Mouse (Mus musculus) forebrain, postnatal 0 days (tissue): Measurements from ENCODE around the gene Il1r1. TPM values are rescaled to one million over a fixed set of nuclear protein-coding genes. Genes with fewer than 3 reads are reported as not detected.
A peak's percentile ranks its signal among the peaks of the same experiment; 100 is the strongest.
"Not testable (repeated sequence)": the region's sequence is repeated elsewhere in the genome, so short reads cannot be mapped to it uniquely, and the experiment has no call there.

ENCODE experiments used
- ATAC-seq: fragments of 200-750 bp; cut with Nextera tagmentation; 2 replicates; pipeline ENCODE4 v1.8.0; 2017; ENCODE audit warnings: mild to moderate bottlenecking, moderate library complexity
- DNase-seq: peaks from one replicate; pipeline ENCODE4 v3.0.0-alpha.2; 2015
- H3K27ac ChIP-seq: fragments of 300-500 bp; sonication (generic); 2 replicates; pipeline ENCODE4 v1.5.1; 2014; ENCODE audit warnings: low read depth, mild to moderate bottlenecking, antibody characterized with exemption, low read length, moderate library complexity, mixed read lengths
- H3K27me3 ChIP-seq: fragments of 300-500 bp; sonication (generic); 2 replicates; pipeline ENCODE4 v1.6.1; 2014; ENCODE audit warnings: mild to moderate bottlenecking, low read length, mixed read lengths; ENCODE audit not compliant: insufficient read depth
- H3K36me3 ChIP-seq: fragments of 300-500 bp; sonication (generic); 2 replicates; pipeline ENCODE4 v1.6.1; 2014; ENCODE audit warnings: mild to moderate bottlenecking, moderate library complexity; ENCODE audit not compliant: insufficient read depth
- H3K4me1 ChIP-seq: fragments of 300-500 bp; sonication (generic); 2 replicates; pipeline ENCODE4 v1.6.1; 2014; ENCODE audit warnings: antibody characterized with exemption; ENCODE audit not compliant: insufficient read depth
- H3K4me2 ChIP-seq: fragments of 300-500 bp; sonication (generic); 2 replicates; pipeline ENCODE4 v1.6.1; 2014; ENCODE audit warnings: low read depth, mild to moderate bottlenecking, moderate library complexity
- H3K4me3 ChIP-seq: fragments of 300-500 bp; sonication (generic); 2 replicates; pipeline ENCODE4 v1.5.1; 2014; ENCODE audit warnings: low read depth, low read length, mixed read lengths
- H3K9ac ChIP-seq: fragments of 300-500 bp; sonication (generic); 2 replicates; pipeline ENCODE4 v1.6.1; 2014; ENCODE audit warnings: mild to moderate bottlenecking
- H3K9me3 ChIP-seq: fragments of 300-500 bp; sonication (generic); 2 replicates; pipeline ENCODE4 v1.6.1; 2016; ENCODE audit warnings: low read length
- CTCF ChIP-seq: sonication (generic); IDR thresholded peaks from 2 replicates; pipeline ENCODE4 v1.5.1; 2016; ENCODE audit warnings: antibody characterized with exemption, control low read depth, low read depth
- WGBS: fragments of 180-500 bp; shearing (Covaris S2); extraction: QIAGEN DNeasy Blood & Tissue Kit; methylation state at CpG from one replicate; pipeline ENCODE4 v1.1.7; 2014; 5-methylcytosine and 5-hydroxymethylcytosine counted together
- polyA plus RNA-seq: library from polyadenylated mRNA; unstranded; fragments of >200 nt; fragmentation: Nextera tagmentation; extraction: Ambion mirVana; gene quantifications from 2 replicates; pipeline ENCODE4 v1.2.1, GENCODE M21; 2015
- total RNA-seq: library from RNA; depleted of rRNA; stranded (reverse); fragments of >200 nt; gene quantifications from 2 replicates; pipeline ENCODE4 v1.2.3, GENCODE M21; 2014

The Il1r1 gene
- total and polyA plus RNA-seq, 2 experiments from 2014 or later, result 0.84 to 0.90 TPM

GRCm38 (mm10) chr1:40290489-40291255 lies 65.8 kb downstream of the Il1r1 start:
- no peaks in the 10 kb centered on the region for H3K27me3 ChIP-seq
- no peak overlapping the region for H3K27ac ChIP-seq
- no peak overlapping the region for H3K9ac ChIP-seq
- WGBS, result 79% methylated on average over 12 of the region's 12 CpGs
- ATAC-seq (no peak), DNase-seq (no peak)
- H3K4me1 ChIP-seq, result no peaks in the 10 kb centered on the region
- no peaks in the 10 kb centered on the region for H3K9me3 ChIP-seq
- H3K4me2 ChIP-seq, result no peak overlapping the region
- H3K4me3 ChIP-seq, result no peak overlapping the region
- H3K36me3 ChIP-seq, result no peaks in the 10 kb centered on the region
- no peak for TF ChIP-seq CTCF

DNA sequence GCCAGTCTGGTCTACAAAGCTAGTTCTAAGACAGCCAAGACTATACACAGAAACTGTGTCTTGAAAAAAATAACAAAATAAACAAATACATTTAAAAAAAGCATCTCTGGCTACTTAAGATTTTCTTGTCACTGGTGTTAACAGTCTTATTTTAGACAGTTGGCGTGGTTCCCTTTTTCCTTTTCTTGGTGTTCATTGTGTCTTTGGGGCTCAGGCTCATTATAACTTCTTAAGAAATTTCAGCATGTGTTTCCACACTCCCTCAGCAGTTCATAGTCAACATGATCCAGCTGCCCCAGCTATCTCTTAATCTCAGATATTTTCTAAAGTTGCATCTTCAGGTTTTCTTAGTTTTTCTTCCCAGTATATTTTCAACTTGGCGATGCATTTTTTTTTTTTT lies 67.4 kb downstream of the Il1r1 start:
- DNase-seq (no peak), ATAC-seq (no peak)
- Histone ChIP-seq H3K9me3 (no peaks in the 10 kb centered on the region), H3K4me3 (no peak overlapping the region), H3K36me3 (no peaks in the 10 kb centered on the region), H3K9ac (no peak overlapping the region), H3K27me3 (no peaks in the 10 kb centered on the region), H3K27ac (no peak overlapping the region), H3K4me2 (no peak overlapping the region), H3K4me1 (no peaks in the 10 kb centered on the region)
- no peak for TF ChIP-seq CTCF
- 95% methylated on average over 2 of the region's 2 CpGs for WGBS

DNA sequence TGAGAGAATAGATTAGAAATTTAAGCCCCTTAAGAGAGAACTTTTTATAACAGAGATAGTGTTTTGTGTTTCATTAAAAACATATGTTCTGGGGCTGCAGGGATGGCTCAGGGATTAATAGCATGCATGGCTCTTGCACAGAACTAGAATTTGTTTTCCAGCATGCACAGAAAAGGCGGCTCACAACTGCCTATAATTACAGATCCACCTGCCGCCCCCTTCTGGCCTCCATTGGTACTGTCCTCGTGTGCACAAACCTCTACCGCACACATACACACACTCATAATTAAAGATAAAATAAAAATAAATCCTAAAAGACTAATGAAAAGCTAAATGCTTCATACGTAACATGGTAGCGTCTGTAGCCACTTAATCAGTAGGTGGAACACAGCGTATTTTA lies 69.0 kb downstream of the Il1r1 start:
- peak; percentile 31 for TF ChIP-seq CTCF
- ATAC-seq, result no peak
- Histone ChIP-seq H3K9ac (no peak overlapping the region), H3K4me1 (no peaks in the 10 kb centered on the region), H3K36me3 (no peaks in the 10 kb centered on the region), H3K27me3 (no peaks in the 10 kb centered on the region), H3K27ac (no peak overlapping the region), H3K4me3 (no peak overlapping the region), H3K9me3 (no peaks in the 10 kb centered on the region), H3K4me2 (no peak overlapping the region)
- 92% methylated on average over 7 of the region's 7 CpGs for WGBS
- no peak for DNase-seq

GRCm38 (mm10) chr1:40294824-40295223 lies 69.9 kb downstream of the Il1r1 start:
- no peak for ATAC-seq
- Histone ChIP-seq H3K4me2 (no peak overlapping the region), H3K4me1 (no peaks in the 10 kb centered on the region), H3K27me3 (no peaks in the 10 kb centered on the region), H3K27ac (no peak overlapping the region), H3K36me3 (no peaks in the 10 kb centered on the region), H3K9me3 (no peaks in the 10 kb centered on the region), H3K4me3 (no peak overlapping the region), H3K9ac (no peak overlapping the region)
- no peak for DNase-seq
- 92% methylated on average over 9 of the region's 9 CpGs for WGBS
- TF ChIP-seq CTCF, result no peak

DNA sequence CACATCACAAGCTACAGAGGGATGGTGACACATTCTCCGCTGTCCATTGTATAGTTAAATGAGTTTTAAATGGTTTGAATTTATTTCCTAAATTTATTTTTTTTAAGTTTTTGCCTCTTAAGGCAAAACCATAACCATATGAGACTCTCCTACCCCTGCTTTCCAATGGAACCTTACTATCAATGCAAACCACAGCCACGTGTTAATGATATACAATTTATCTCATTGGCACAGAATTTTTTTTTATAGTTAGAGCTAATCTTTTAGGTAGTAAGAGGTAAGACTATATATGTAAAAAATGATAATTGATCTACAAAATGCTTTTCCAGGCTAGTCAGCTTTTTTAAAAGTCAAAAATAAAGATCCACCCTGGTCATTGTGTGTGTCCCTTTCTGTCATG lies 73.2 kb downstream of the Il1r1 start:
- no peaks in the 10 kb centered on the region for H3K36me3 ChIP-seq
- H3K9ac ChIP-seq, result no peak overlapping the region
- no peaks in the 10 kb centered on the region for H3K4me1 ChIP-seq
- ATAC-seq, result no peak
- H3K4me3 ChIP-seq, result no peak overlapping the region
- TF ChIP-seq CTCF, result no peak
- DNase-seq, result no peak
- H3K9me3 ChIP-seq, result no peaks in the 10 kb centered on the region
- H3K27me3 ChIP-seq, result no peaks in the 10 kb centered on the region
- 86% methylated on average over 2 of the region's 2 CpGs for WGBS
- H3K4me2 ChIP-seq, result no peak overlapping the region
- no peak overlapping the region for H3K27ac ChIP-seq

GRCm38 (mm10) chr1:40303179-40303866 lies 78.4 kb downstream of the Il1r1 start:
- no peak overlapping the region for H3K9ac ChIP-seq
- no peak overlapping the region for H3K27ac ChIP-seq
- no peaks in the 10 kb centered on the region for H3K4me1 ChIP-seq
- no peak overlapping the region for H3K4me2 ChIP-seq
- no peaks in the 10 kb centered on the region for H3K36me3 ChIP-seq
- H3K4me3 ChIP-seq, result no peak overlapping the region
- no peaks in the 10 kb centered on the region for H3K9me3 ChIP-seq
- ATAC-seq (no peak), DNase-seq (no peak)
- 63% methylated on average over 7 of the region's 7 CpGs for WGBS
- TF ChIP-seq CTCF, result no peak
- H3K27me3 ChIP-seq, result no peaks in the 10 kb centered on the region

DNA sequence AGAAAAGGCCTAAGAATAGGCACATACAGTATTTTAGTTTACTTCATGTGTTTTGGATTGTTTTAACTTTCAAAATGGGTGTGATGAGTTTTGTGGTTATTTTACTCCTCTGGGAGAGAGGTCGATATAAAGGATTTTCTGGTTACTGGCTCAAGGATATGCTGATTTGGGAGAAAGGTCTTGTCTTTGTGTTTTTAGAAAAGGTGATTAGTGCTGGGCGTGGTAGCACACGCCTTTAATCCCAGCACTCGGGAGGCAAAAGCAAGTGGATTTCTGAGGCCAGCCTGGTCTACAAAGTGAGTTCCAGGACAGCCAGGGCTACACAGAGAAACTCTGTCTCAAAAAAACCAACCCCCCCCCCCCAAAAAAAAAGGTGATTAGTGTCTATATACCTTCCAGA lies 79.4 kb downstream of the Il1r1 start:
- not testable (repeated sequence) for DNase-seq, H3K9ac ChIP-seq, H3K9me3 ChIP-seq, H3K36me3 ChIP-seq, H3K27ac ChIP-seq, H3K4me2 ChIP-seq, H3K4me3 ChIP-seq, ATAC-seq, H3K27me3 ChIP-seq, H3K4me1 ChIP-seq
- 61% methylated on average over 4 of the region's 4 CpGs for WGBS
